Mouse (Mus musculus) MEL-GATA-1-ER (cell line): ENCODE measurements around the gene Pcgf5.

Experiments used
- DNase-seq: peaks from one replicate; pipeline ENCODE4 v3.0.0-alpha.2; 2012; ENCODE audit warnings: low read depth; ENCODE audit errors: extremely low read depth

Gene Pcgf5

GRCm38 (mm10) chr19:36384426-36384825, 36.3 kb downstream of the Pcgf5 start:
- DNase-seq = no peak

- no peak for DNase-seq
Measured at GRCm38 (mm10) chr19:36388502-36388901, 40.4 kb downstream of the Pcgf5 start.

GRCm38 (mm10) chr19:36390714-36391113, 42.6 kb downstream of the Pcgf5 start:
- DNase-seq = no peak

GRCm38 (mm10) chr19:36398500-36398899, 50.4 kb downstream of the Pcgf5 start:
- no peak for DNase-seq

GRCm38 (mm10) chr19:36408352-36409100, 60.4 kb downstream of the Pcgf5 start:
- no peak for DNase-seq

GRCm38 (mm10) chr19:36409280-36409860, 61.3 kb downstream of the Pcgf5 start:
- peak; percentile 43 for DNase-seq

- DNase-seq = no peak
Measured at GRCm38 (mm10) chr19:36409861-36410392, 61.8 kb downstream of the Pcgf5 start.

- no peak for DNase-seq
Measured at GRCm38 (mm10) chr19:36419885-36420284, 71.8 kb downstream of the Pcgf5 start.

GRCm38 (mm10) chr19:36427195-36427876, 79.2 kb downstream of the Pcgf5 start:
- DNase-seq = no peak

GRCm38 (mm10) chr19:36428116-36428515, 80.0 kb downstream of the Pcgf5 start:
- DNase-seq = no peak

- DNase-seq = no peak
Measured at GRCm38 (mm10) chr19:36429354-36429753, 81.2 kb downstream of the Pcgf5 start.

- no peak for DNase-seq
Measured at GRCm38 (mm10) chr19:36433161-36433560, 85.1 kb downstream of the Pcgf5 start.

- no peak for DNase-seq
Measured at GRCm38 (mm10) chr19:36439894-36440714, 92.0 kb downstream of the Pcgf5 start.

- DNase-seq = peak; percentile 56
Measured at GRCm38 (mm10) chr19:36450997-36451608, 103.0 kb downstream of the Pcgf5 start.

GRCm38 (mm10) chr19:36451731-36452130, 103.6 kb downstream of the Pcgf5 start:
- no peak for DNase-seq

GRCm38 (mm10) chr19:36452210-36452609, 104.1 kb downstream of the Pcgf5 start:
- DNase-seq = peak; percentile 30

GRCm38 (mm10) chr19:36453451-36453850, 105.3 kb downstream of the Pcgf5 start:
- DNase-seq = no peak

- peak; percentile 33 for DNase-seq
Measured at GRCm38 (mm10) chr19:36470106-36470505, 122.0 kb downstream of the Pcgf5 start.

- DNase-seq = no peak
Measured at GRCm38 (mm10) chr19:36471325-36471724, 123.2 kb downstream of the Pcgf5 start.

- no peak for DNase-seq
Measured at GRCm38 (mm10) chr19:36476596-36476995, 128.5 kb downstream of the Pcgf5 start.

- no peak for DNase-seq
Measured at GRCm38 (mm10) chr19:36477151-36477550, 129.0 kb downstream of the Pcgf5 start.
